Mouse (Mus musculus) embryonic fibroblast, embryonic 13.5 days (primary cell): Measurements from ENCODE around the gene Zfp3. TPM values are rescaled to one million over a fixed set of nuclear protein-coding genes. Genes with fewer than 3 reads are reported as not detected.
"Not testable (repeated sequence)": the region's sequence is repeated elsewhere in the genome, so short reads cannot be mapped to it uniquely, and the experiment has no call there.

Experiments used
- H3K27ac ChIP-seq: 2 replicates; pipeline ENCODE4 v1.5.1; 2012; ENCODE audit warnings: low read length, control low read depth, inconsistent platforms; ENCODE audit not compliant: insufficient read depth
- H3K4me1 ChIP-seq: 2 replicates; pipeline ENCODE4 v1.6.1; 2011; ENCODE audit warnings: low read length; ENCODE audit not compliant: control insufficient read depth, insufficient read depth
- H3K4me3 ChIP-seq: 2 replicates; pipeline ENCODE4 v1.5.1; 2011; ENCODE audit warnings: mild to moderate bottlenecking, control low read depth, low read length; ENCODE audit not compliant: insufficient read depth
- CTCF ChIP-seq: IDR thresholded peaks from 2 replicates; pipeline ENCODE4 v1.5.1; 2011; ENCODE audit warnings: mild to moderate bottlenecking, control low read depth, low read length, moderate library complexity, borderline replicate concordance; ENCODE audit not compliant: insufficient read depth
- POLR2A ChIP-seq: IDR thresholded peaks from 2 replicates; pipeline ENCODE4 v1.6.1; 2011; ENCODE audit warnings: low read depth, mild to moderate bottlenecking, control low read depth, low read length, moderate library complexity
- polyA plus RNA-seq: library from polyadenylated mRNA; stranded (reverse); fragments of >200 nt; gene quantifications from 2 replicates; pipeline ENCODE4 v1.2.4, GENCODE M21; 2011; ENCODE audit warnings: low read depth; ENCODE audit not compliant: missing spikeins, insufficient read length

Zfp3 gene
- polyA plus RNA-seq, 1 experiment = 1.5 TPM

- TF ChIP-seq CTCF = no peak
- no peak for TF ChIP-seq POLR2A
- Histone ChIP-seq H3K4me3 (no peak overlapping the region), H3K27ac (no peak overlapping the region), H3K4me1 (no peaks in the 10 kb centered on the region)
Measured at GRCm38 (mm10) chr11:70754476-70754875, 9.5 kb upstream of the Zfp3 start.

GRCm38 (mm10) chr11:70754958-70755357 is 9.1 kb upstream of the Zfp3 start:
- no peaks in the 10 kb centered on the region for H3K4me1 ChIP-seq
- no peak overlapping the region for H3K27ac ChIP-seq
- TF ChIP-seq CTCF (no peak), POLR2A (no peak)
- H3K4me3 ChIP-seq = no peak overlapping the region

- H3K4me3 ChIP-seq = no peak overlapping the region
- TF ChIP-seq CTCF = peak; percentile 72; the same call in 1 of the 2 replicates
- TF ChIP-seq POLR2A = no peak
- no peak overlapping the region for H3K27ac ChIP-seq
- no peaks in the 10 kb centered on the region for H3K4me1 ChIP-seq
Measured at GRCm38 (mm10) chr11:70755645-70756044, 8.4 kb upstream of the Zfp3 start.

- H3K4me3 ChIP-seq, H3K27ac ChIP-seq, H3K4me1 ChIP-seq: not testable (repeated sequence)
Measured at GRCm38 (mm10) chr11:70760446-70760845, 3.6 kb upstream of the Zfp3 start.

- no peak for TF ChIP-seq CTCF
- no peak for TF ChIP-seq POLR2A
- Histone ChIP-seq H3K4me3 (no peak overlapping the region), H3K27ac (no peak overlapping the region), H3K4me1 (peaks cover 7% of the 10 kb centered on the region)
Measured at GRCm38 (mm10) chr11:70762641-70763040, 1.4 kb upstream of the Zfp3 start.

- no peak; the same call in 1 of the 2 replicates for TF ChIP-seq POLR2A
- TF ChIP-seq CTCF = no peak
- H3K4me1 ChIP-seq = peaks cover 7% of the 10 kb centered on the region
- peak overlapping the region; percentile 45 for H3K4me3 ChIP-seq
- H3K27ac ChIP-seq = no peak overlapping the region
Measured at GRCm38 (mm10) chr11:70763582-70763935, 450 bp upstream of the Zfp3 start.

GRCm38 (mm10) chr11:70765776-70766445 is 1.9 kb downstream of the Zfp3 start:
- H3K4me3 ChIP-seq = no peak overlapping the region
- H3K27ac ChIP-seq = no peak overlapping the region
- TF ChIP-seq POLR2A (no peak), CTCF (no peak)
- peaks cover 7% of the 10 kb centered on the region for H3K4me1 ChIP-seq

GRCm38 (mm10) chr11:70770804-70771203 is 6.8 kb downstream of the Zfp3 start:
- Histone ChIP-seq H3K4me1 (peaks cover 5% of the 10 kb centered on the region), H3K4me3 (no peak overlapping the region), H3K27ac (no peak overlapping the region)
- TF ChIP-seq POLR2A (no peak), CTCF (no peak)

- Histone ChIP-seq H3K4me1 (no peaks in the 10 kb centered on the region), H3K27ac (no peak overlapping the region), H3K4me3 (no peak overlapping the region)
- TF ChIP-seq POLR2A = no peak
- TF ChIP-seq CTCF = peak; percentile 98
Measured at GRCm38 (mm10) chr11:70776830-70777571, 13.0 kb downstream of the Zfp3 start.

GRCm38 (mm10) chr11:70777634-70778033 is 13.6 kb downstream of the Zfp3 start:
- Histone ChIP-seq H3K4me1 (no peaks in the 10 kb centered on the region), H3K4me3 (no peak overlapping the region), H3K27ac (no peak overlapping the region)
- TF ChIP-seq POLR2A = no peak
- no peak for TF ChIP-seq CTCF

- H3K27ac ChIP-seq, H3K4me1 ChIP-seq, H3K4me3 ChIP-seq: not testable (repeated sequence)
Measured at GRCm38 (mm10) chr11:70778058-70778457, 14.0 kb downstream of the Zfp3 start.
